Mouse (Mus musculus) retina, postnatal 1 day (tissue): ENCODE measurements around the gene Tut7.
A peak's percentile ranks its signal among the peaks of the same experiment; 100 is the strongest.
"Not testable (repeated sequence)": the region's sequence is repeated elsewhere in the genome, so short reads cannot be mapped to it uniquely, and the experiment has no call there.

Source experiments
- DNase-seq: peaks from one replicate; pipeline ENCODE4 v3.0.0-alpha.2; 2012

Tut7 gene

GRCm38 (mm10) chr13:59832454-59832853 lies 9.5 kb upstream of the Tut7 start:
- no peak for DNase-seq

DNA sequence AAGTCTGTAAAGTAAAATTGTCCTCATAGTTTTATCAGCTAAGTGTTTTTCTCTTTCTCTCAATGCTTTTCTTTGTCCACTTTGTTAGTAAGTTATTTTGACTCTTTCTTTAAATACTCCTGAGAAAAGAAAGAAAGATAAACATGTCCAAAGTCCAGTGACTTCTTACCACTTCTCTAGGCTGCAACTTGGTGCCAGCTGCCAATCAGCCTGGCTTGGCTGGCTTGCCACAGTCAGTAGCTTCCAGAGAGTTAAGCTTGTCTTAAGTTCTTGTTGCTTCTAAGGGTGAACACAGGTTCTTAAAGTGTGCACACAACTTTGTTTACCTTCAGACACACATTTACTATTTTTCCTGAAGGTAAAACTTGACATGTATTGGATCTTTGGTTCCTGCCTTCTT lies 3.0 kb upstream of the Tut7 start:
- no peak for DNase-seq

DNA sequence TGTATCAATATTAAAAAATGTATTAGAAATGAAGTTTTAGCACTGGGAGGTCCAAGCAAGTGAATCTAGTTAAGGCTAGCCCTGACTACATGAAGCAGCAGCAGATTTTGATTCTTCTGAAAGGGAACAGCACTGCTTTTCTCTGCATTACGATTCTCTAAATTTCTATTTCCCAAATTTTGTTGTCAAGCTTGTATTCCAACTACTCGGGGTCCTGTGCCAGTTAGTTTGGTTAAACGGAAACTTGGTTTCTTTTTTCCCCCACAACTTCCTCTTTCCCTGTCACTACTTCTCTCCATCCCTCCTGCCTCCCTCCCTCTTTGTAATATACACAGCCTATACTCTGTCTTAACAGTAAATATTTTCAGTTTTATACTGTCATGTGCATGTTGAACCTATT lies 2.1 kb downstream of the Tut7 start:
- no peak for DNase-seq

DNA sequence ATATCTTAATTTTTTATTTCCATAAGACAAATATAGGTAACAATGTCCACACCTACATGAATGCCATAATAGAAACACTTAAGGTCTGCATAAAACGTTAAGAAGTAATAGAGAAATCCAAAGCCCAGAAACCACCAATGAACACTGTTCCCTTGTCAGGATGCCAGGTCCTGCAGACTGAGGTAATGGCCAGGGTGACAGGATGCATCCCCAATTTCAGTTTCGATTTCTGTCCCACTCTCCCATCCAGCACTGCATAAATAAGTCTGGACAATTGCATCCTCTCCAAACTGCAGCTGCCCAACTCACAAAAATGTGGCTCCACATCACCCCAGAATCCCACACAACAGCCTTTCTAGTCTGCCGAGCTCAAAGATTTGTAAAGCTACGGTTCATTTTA lies 2.8 kb downstream of the Tut7 start:
- no peak for DNase-seq

GRCm38 (mm10) chr13:59817352-59817751 lies 5.6 kb downstream of the Tut7 start:
- DNase-seq: no peak

- DNase-seq: no peak
These were observed 8.8 kb downstream of the Tut7 start for GRCm38 (mm10) chr13:59814109-59814591.

DNA sequence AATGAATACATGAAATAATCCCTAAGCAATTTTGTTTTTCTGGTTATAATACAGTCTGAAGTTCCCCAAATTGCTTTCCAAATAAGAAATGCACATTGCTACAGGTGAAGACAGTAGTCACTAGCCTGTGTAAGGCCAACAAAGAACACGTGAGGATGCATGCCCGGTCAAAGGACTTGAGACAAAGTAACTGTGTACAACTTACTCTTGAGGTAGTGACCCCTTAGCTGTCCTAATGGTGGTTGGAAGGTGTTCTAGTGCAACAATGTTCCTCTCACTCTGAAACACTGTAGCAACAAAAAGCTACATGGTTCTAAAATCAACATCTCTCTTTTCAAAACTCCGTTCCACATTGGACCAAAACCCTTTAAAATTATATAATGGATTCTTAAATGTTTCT lies 11.4 kb downstream of the Tut7 start:
- no peak for DNase-seq

GRCm38 (mm10) chr13:59801000-59801399 lies 21.9 kb downstream of the Tut7 start:
- DNase-seq: no peak

DNA sequence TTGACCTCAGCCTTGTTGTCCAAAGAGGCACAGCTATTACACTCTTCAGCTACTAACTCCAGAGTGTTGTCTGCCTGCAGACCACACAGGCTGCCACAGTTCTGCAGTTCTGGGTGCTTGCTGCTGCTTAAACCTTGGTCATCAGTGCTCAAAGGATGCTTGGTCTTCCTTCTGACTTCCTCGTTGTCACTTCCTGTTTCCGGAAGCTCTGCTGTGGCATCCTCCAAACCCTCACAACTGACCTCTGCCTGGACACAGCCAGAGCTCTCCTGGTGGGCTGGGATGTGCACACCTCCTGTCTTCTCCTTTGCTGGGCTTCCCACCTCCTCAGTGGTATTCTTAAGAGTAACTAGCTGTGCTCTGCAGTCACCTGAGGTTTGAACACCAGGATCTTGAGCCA lies 22.9 kb downstream of the Tut7 start:
- DNase-seq: no peak

DNA sequence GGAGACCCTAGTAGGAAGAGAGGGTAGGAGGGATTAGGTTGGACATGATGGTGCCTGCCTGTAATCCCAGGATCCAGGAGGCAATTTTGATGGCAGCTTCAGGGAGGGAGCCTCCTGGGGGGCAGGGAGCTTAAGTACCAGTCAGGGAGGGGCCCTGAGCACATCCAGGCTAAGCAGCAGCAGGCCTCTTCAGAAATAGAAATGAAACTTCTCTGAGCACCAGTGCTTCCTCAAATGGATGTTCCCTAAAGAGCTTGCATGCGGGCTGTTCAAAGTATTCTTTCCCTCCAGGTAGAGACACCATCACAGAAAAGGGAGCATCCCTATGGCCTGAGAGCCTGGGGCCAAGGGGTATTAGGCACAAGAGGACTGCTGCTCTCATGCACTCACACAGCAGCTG lies 24.6 kb downstream of the Tut7 start:
- no peak for DNase-seq

DNA sequence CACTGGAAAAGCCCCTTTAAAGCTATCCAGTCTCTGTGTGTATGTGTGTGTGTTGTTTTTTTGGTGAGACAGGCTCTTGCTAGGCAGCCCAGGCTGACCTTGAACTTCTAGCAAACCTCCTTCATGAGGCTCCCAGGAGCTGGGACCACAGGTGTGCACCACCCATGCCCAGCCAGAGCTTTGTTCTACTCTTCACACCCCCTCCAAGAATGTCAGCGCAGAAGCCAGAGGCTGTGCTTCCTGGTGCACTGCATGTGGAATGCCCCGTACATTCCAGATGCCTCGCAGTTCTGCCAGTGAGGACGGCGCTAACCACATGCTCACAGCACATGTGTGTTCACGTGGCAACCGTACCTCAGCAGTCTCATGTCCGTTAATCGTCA lies 26.5 kb downstream of the Tut7 start:
- DNase-seq: no peak

GRCm38 (mm10) chr13:59795807-59796465 lies 27.0 kb downstream of the Tut7 start:
- no peak for DNase-seq

DNA sequence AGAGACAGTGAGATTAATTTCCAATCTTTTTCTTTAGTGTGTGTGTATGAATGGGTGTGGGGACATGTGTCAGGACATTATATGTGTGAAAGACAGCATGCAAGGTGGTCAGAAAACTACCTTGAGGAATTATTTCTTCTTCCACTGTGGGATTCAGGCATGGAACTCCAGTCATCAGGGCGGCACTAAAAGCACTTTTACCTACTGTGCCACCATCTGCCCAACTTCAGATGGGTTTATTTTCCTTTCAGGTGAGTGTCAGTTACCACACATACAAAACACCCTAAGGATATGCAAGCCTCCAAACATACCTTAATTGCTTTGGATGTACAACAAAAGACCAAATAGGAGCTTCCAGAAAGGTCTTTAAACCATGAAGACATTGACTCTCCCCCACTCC lies 28.2 kb downstream of the Tut7 start:
- DNase-seq: no peak

DNA sequence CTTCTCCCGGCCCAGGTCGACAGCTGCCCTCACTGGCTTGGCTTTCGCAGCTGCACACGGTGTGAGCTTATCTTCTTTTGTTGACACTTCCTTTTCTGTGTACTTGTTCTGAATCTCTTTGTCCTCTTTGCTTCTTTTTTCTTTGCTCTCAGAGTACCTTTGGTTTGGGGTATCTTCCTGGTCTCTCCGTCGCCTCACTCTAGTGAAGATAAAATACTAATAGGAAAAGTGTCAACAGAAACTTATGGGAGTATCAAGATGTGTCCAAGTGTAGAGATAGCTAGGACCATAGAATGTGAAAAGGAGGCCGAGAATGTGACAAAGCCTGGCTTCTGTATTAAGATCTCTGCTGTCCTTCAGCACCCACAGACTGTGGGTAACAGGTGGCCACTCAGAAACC lies 40.8 kb downstream of the Tut7 start, which contains the start of gene Gm49354:
Gene Gm49354, minus strand, starts transcription at position 101 of the 400 bp plus-strand sequence.
- no peak for DNase-seq

- DNase-seq: not testable (repeated sequence)
These were observed 43.1 kb downstream of the Tut7 start for GRCm38 (mm10) chr13:59779744-59780264.

GRCm38 (mm10) chr13:59779213-59779612 lies 43.7 kb downstream of the Tut7 start:
- DNase-seq: peak; percentile 11

- no peak for DNase-seq
These were observed 47.8 kb downstream of the Tut7 start for GRCm38 (mm10) chr13:59775168-59775567.

GRCm38 (mm10) chr13:59771257-59771656 lies 51.7 kb downstream of the Tut7 start:
- peak; percentile 17 for DNase-seq

- DNase-seq: no peak
These were observed 52.1 kb downstream of the Tut7 start for GRCm38 (mm10) chr13:59770847-59771246.

DNA sequence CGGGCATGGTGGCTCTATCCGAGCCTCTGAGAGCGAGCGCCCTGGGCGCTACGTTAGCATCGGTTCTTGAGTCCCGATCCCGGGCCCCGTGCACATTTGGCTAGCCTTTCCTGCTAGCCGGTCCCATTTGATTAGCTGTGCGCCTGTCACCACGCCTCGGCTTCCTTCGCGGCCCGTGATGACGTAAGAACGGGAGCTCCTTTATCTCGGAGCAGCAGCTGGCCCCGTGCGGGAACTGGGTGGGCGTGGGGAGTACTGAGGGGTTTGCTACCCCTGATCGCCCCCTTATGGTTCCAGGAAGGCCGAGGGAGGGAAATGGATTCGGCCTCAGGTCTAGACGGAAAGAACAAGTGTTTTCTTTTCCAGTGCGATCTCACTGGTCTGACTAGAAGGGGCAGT lies 52.8 kb downstream of the Tut7 start:
- peak; percentile 94 for DNase-seq

DNA sequence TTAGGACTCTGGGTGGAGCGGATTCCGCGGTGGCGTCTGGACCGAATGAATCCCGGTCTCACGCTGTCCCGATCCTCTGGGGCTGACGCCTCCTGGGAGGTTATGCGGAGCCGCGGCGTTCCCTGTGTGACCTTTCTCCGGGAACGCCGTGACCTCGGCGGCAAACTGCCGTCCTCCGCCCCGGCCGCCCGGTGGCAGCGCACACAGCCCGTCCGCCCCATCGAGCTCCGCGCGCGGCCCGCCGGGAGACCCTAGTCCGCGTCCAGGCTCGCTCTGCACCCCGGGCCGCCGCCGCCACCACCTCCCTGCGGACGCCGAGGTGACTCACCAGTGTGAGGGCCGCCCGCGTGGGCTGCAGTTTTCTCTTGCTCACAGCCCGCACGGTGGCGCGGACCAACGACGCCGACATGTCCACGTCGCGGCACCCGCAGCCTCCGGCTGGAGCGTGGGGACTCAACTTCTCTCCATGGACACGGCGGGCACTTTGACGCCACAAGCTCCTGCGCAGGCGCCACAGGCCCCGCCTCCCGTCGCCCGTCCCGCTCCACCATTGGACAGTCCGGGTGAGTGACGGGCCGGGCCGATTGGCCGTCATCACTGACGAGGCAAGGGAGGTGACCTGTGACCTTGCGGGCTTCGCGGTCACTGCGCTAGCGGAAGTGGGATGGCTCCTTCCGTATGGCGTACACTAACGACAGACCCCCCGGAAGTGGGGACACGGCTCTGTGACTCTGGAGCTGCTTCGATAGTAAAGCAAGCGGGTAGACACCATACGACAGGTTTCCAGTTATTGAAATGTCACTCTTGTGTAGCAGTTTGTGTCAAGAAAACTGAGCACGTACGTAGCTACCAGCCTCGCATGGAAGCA lies 53.4 kb downstream of the Tut7 start, which contains the start of gene Isca1:
Gene Isca1, minus strand, starts transcription at position 515 of the 868 bp plus-strand sequence.
- DNase-seq: peak; percentile 99

DNA sequence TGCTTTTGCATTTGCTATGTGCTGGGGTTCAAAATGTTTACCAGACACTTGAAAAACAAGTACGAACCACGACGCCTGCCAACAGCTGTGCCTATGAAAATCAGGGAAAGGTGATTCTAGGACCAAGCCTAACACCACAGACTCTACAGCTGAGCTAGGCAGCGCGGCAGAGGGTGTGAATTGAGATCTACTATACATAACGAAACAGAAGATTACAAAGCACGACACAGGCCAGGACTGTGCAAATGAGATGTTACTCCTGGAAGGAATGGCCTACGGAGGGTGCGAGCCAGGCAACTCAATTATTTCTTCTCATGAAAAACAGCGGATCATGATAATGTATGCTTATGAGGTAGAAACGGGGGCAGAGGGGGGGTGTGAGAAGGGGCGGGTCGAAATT lies 54.4 kb downstream of the Tut7 start:
- no peak for DNase-seq

GRCm38 (mm10) chr13:59766786-59767515 lies 56.0 kb downstream of the Tut7 start:
- DNase-seq: no peak
